Mouse (Mus musculus) heart, embryonic 14.5 days (tissue): ENCODE results near the gene Spata5. TPM values are rescaled to one million over a fixed set of nuclear protein-coding genes. Genes with fewer than 3 reads are reported as not detected.
"Not testable (repeated sequence)": the region's sequence is repeated elsewhere in the genome, so short reads cannot be mapped to it uniquely, and the experiment has no call there.

Experiments used
- ATAC-seq: fragments of 200-750 bp; cut with Nextera tagmentation; 2 replicates; pipeline ENCODE4 v1.8.0; 2017; ENCODE audit warnings: low read depth, moderate TSS enrichment; ENCODE audit not compliant: insufficient number of reproducible peaks, insufficient read depth, low FRiP score
- H3K27ac ChIP-seq, 2 experiments: fragments of 200-500 bp in 1 of 2; fragments of 300-500 bp in 1 of 2; sonication (generic) in 1 of 2; replicated peaks in 1 of 2; 2 replicates each; pipeline ENCODE4 v1.5.1; 2012 to 2014; ENCODE audit warnings: low read depth in 2 of 2, low read length in 2 of 2, control low read depth in 1 of 2, mild to moderate bottlenecking in 1 of 2, mixed read lengths in 1 of 2; ENCODE audit not compliant: control insufficient read depth in 1 of 2, insufficient read depth in 1 of 2
- H3K27me3 ChIP-seq: fragments of 300-500 bp; sonication (generic); 2 replicates; pipeline ENCODE4 v1.6.1; 2014; ENCODE audit warnings: mild to moderate bottlenecking, low read length, control low read depth; ENCODE audit not compliant: control insufficient read depth, insufficient read depth
- H3K36me3 ChIP-seq: fragments of 300-500 bp; sonication (generic); 2 replicates; pipeline ENCODE4 v1.6.1; 2014; ENCODE audit warnings: mild to moderate bottlenecking, control low read depth, low read length, mixed read lengths; ENCODE audit not compliant: control insufficient read depth, insufficient read depth
- H3K4me1 ChIP-seq, 2 experiments: fragments of 200-500 bp in 1 of 2; fragments of 300-500 bp in 1 of 2; sonication (generic) in 1 of 2; 2 replicates each; pipeline ENCODE4 v1.6.1; 2012 to 2014; ENCODE audit warnings: low read length in 2 of 2, control low read depth in 1 of 2, mixed read lengths in 1 of 2; ENCODE audit not compliant: control insufficient read depth in 2 of 2, insufficient read depth in 2 of 2
- H3K4me2 ChIP-seq: fragments of 300-500 bp; sonication (generic); 2 replicates; pipeline ENCODE4 v1.6.1; 2014; ENCODE audit warnings: mild to moderate bottlenecking, low read length
- H3K4me3 ChIP-seq, 2 experiments: fragments of 200-500 bp in 1 of 2; fragments of 300-500 bp in 1 of 2; sonication (generic) in 1 of 2; 2 replicates each; pipeline ENCODE4 v1.5.1; 2012 to 2014; ENCODE audit warnings: low read length in 2 of 2, mild to moderate bottlenecking in 2 of 2, control low read depth in 1 of 2, low read depth in 1 of 2, moderate library complexity in 1 of 2; ENCODE audit not compliant: control insufficient read depth in 1 of 2, insufficient read depth in 1 of 2
- H3K9ac ChIP-seq: fragments of 300-500 bp; sonication (generic); 2 replicates; pipeline ENCODE4 v1.6.1; 2014; ENCODE audit warnings: mild to moderate bottlenecking, low read length
- H3K9me3 ChIP-seq: fragments of 300-500 bp; sonication (generic); 2 replicates; pipeline ENCODE4 v1.6.1; 2016; ENCODE audit warnings: low read length, control low read depth; ENCODE audit not compliant: control insufficient read depth
- WGBS: fragments of 180-500 bp; shearing (Covaris S2); extraction: QIAGEN DNeasy Blood & Tissue Kit; methylation state at CpG from one replicate; pipeline ENCODE4 v1.1.7; 2014; 5-methylcytosine and 5-hydroxymethylcytosine counted together
- polyA plus RNA-seq: library from polyadenylated mRNA; unstranded; fragments of >200 nt; fragmentation: Nextera tagmentation; extraction: Ambion mirVana; gene quantifications from 2 replicates; pipeline ENCODE4 v1.2.1, GENCODE M21; 2014

The Spata5 gene
- polyA plus RNA-seq, 1 experiment from 2014 or later, result 19.7 TPM

DNA sequence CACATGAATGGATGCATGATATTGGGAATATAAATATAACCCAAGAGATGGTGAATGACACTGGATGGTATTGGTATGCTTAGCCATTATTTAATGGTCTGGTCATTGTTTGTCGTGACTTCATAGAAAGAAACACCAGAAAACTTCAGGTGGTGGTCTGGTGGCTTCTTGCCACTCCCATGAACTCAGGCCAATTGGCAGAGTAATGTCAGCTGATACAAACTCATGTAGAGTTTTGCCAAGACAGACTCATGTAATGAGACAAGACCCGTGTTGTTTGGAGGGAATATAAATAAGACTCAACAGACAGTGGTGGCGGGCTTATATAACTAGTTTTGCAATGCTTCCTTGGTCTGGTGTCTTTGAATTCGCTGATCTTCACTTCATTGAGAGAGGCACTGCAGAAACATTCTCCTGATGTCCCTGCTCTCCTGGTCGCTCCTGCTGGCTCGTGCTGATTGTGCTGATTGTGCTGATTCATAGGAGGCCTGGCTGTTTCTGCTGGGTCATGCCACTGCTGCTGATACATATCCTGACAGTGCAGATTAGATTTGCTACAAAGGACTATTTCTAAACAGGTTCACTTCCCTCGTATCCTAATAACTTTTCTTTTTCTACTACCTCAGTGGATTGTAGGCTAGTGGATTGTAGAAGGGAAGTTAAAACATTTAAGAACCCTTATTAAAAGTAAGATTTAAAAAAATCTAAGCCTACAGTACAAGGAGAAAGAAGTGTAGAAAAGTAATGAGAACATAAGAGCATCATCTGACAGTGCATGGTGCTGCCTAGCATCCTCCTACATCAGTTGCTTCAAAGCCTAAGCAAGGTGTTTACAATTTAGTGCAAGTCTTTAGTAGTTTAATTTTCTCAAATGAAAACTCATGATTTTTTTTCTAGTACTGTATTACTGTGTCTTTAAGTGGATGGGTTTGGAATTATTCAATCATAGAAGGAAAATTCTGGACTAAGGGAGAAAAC lies 90.6 kb downstream of the Spata5 start:
- Histone ChIP-seq H3K9me3 (no peaks in the 10 kb centered on the region), H3K36me3 (no peaks in the 10 kb centered on the region), H3K27ac (no peak overlapping the region), H3K9ac (no peak overlapping the region), H3K4me2 (no peak overlapping the region), H3K4me3 (no peak overlapping the region), H3K27me3 (no peaks in the 10 kb centered on the region), H3K4me1 (no peaks in the 10 kb centered on the region)
- 61% methylated on average over 7 of the region's 7 CpGs for WGBS
- ATAC-seq, result no peak

- H3K9ac ChIP-seq, result no peak overlapping the region
- no peaks in the 10 kb centered on the region for H3K36me3 ChIP-seq
- no peak for ATAC-seq
- 7% methylated on average over 2 of the region's 2 CpGs for WGBS
- peaks cover 0 to 2% of the 10 kb centered on the region in 2 experiments; a peak in 1 of 4 replicates for H3K4me1 ChIP-seq
- no peak overlapping the region for H3K4me3 ChIP-seq
- H3K9me3 ChIP-seq, result no peaks in the 10 kb centered on the region
- no peaks in the 10 kb centered on the region for H3K27me3 ChIP-seq
- H3K27ac ChIP-seq, result no peak overlapping the region
- no peak overlapping the region for H3K4me2 ChIP-seq
Measured at GRCm38 (mm10) chr3:37515485-37515884, 95.8 kb downstream of the Spata5 start.

GRCm38 (mm10) chr3:37516379-37516778 lies 96.7 kb downstream of the Spata5 start:
- Histone ChIP-seq H3K4me2 (no peak overlapping the region), H3K27ac (no peak overlapping the region), H3K4me1 (peaks cover 0 to 6% of the 10 kb centered on the region in 2 experiments; a peak in 1 of 4 replicates), H3K9me3 (no peaks in the 10 kb centered on the region), H3K36me3 (no peaks in the 10 kb centered on the region), H3K27me3 (no peaks in the 10 kb centered on the region), H3K9ac (no peak overlapping the region), H3K4me3 (no peak overlapping the region)
- WGBS, result 86% methylated on average over 2 of the region's 2 CpGs
- no peak for ATAC-seq

- peaks cover 0 to 6% of the 10 kb centered on the region in 2 experiments; a peak in 1 of 4 replicates for H3K4me1 ChIP-seq
- H3K27ac ChIP-seq, result no peak overlapping the region
- no peaks in the 10 kb centered on the region for H3K36me3 ChIP-seq
- H3K9me3 ChIP-seq, result no peaks in the 10 kb centered on the region
- ATAC-seq, result no peak
- H3K4me2 ChIP-seq, result no peak overlapping the region
- H3K4me3 ChIP-seq, result no peak overlapping the region
- H3K9ac ChIP-seq, result no peak overlapping the region
- no peaks in the 10 kb centered on the region for H3K27me3 ChIP-seq
Measured at GRCm38 (mm10) chr3:37518611-37519010, 98.9 kb downstream of the Spata5 start.

GRCm38 (mm10) chr3:37520334-37521023 lies 100.8 kb downstream of the Spata5 start:
- Histone ChIP-seq H3K4me1 (peaks cover 0 to 6% of the 10 kb centered on the region in 2 experiments; a peak in 1 of 4 replicates), H3K9me3 (no peaks in the 10 kb centered on the region), H3K4me3 (no peak overlapping the region), H3K27me3 (no peaks in the 10 kb centered on the region), H3K9ac (no peak overlapping the region), H3K36me3 (no peaks in the 10 kb centered on the region), H3K27ac (no peak overlapping the region), H3K4me2 (no peak overlapping the region)
- 49% methylated on average over 3 of the region's 3 CpGs for WGBS
- ATAC-seq, result no peak

GRCm38 (mm10) chr3:37532079-37532478 lies 112.4 kb downstream of the Spata5 start:
- H3K27ac ChIP-seq, result no peak overlapping the region
- 0 out of 2 replicates have a peak, but pooled peaks cover 4% of the 10 kb centered on the region for H3K9me3 ChIP-seq
- 0 out of 2 replicates have a peak, but pooled peaks cover 5% of the 10 kb centered on the region for H3K36me3 ChIP-seq
- H3K4me3 ChIP-seq, result no peak overlapping the region
- no peak for ATAC-seq
- no peak overlapping the region for H3K4me2 ChIP-seq
- H3K9ac ChIP-seq, result no peak overlapping the region
- H3K4me1 ChIP-seq, result no peaks in the 10 kb centered on the region
- no peaks in the 10 kb centered on the region for H3K27me3 ChIP-seq

DNA sequence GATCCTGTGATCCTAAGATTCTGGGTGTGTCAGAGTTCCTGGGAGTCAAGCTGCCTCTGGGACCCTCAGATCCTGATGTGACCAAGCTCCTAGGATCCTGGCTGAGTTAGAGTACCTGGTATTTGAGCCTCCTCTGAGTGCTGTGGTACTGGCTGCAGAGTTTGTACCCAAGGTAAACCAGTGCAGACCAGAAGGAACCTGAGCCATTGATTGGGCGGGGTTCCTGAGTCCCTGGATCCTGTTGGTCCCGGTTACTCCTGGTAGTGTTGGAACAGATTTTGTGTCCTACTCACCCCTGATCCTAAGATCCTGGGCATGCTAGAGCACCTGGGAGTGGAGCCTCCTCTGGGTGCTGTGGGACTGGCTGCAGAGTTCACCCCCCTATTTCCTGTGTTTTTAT lies 121.0 kb downstream of the Spata5 start:
- H3K4me2 ChIP-seq, ATAC-seq, H3K4me3 ChIP-seq, H3K27me3 ChIP-seq, H3K9me3 ChIP-seq, H3K36me3 ChIP-seq, H3K27ac ChIP-seq, H3K4me1 ChIP-seq, H3K9ac ChIP-seq: not testable (repeated sequence)
- 94% methylated on average over 2 of the region's 2 CpGs for WGBS
